Mouse (Mus musculus) limb, embryonic 14.5 days (tissue): Measurements from ENCODE around the gene Dnah8. TPM values are rescaled to one million over a fixed set of nuclear protein-coding genes. Genes with fewer than 3 reads are reported as not detected.

Source experiments
- ATAC-seq: fragments of 200-750 bp; cut with Nextera tagmentation; 2 replicates; pipeline ENCODE4 v1.8.0; 2017; ENCODE audit warnings: low read depth, moderate number of reproducible peaks, moderate TSS enrichment; ENCODE audit not compliant: low FRiP score
- DNase-seq: peaks from one replicate; pipeline ENCODE4 v3.0.0-alpha.2; 2015; ENCODE audit warnings: low spot score
- H3K27ac ChIP-seq: fragments of 300-500 bp; sonication (generic); replicated peaks from 2 replicates; pipeline ENCODE4 v1.5.1; 2014; ENCODE audit warnings: low read depth, mild to moderate bottlenecking, low read length, moderate library complexity, mixed read lengths
- H3K27me3 ChIP-seq: fragments of 300-500 bp; sonication (generic); 2 replicates; pipeline ENCODE4 v1.6.1; 2014; ENCODE audit warnings: low read length, mixed read lengths; ENCODE audit not compliant: control insufficient read depth, insufficient read depth
- H3K36me3 ChIP-seq: fragments of 300-500 bp; sonication (generic); 2 replicates; pipeline ENCODE4 v1.6.1; 2014; ENCODE audit warnings: mild to moderate bottlenecking, low read length, moderate library complexity, mixed read lengths; ENCODE audit not compliant: control insufficient read depth, insufficient read depth
- H3K4me1 ChIP-seq: fragments of 300-500 bp; sonication (generic); 2 replicates; pipeline ENCODE4 v1.6.1; 2014; ENCODE audit warnings: antibody characterized with exemption, low read length, mixed read lengths; ENCODE audit not compliant: control insufficient read depth, insufficient read depth
- H3K4me2 ChIP-seq: fragments of 300-500 bp; sonication (generic); replicated peaks from 2 replicates; pipeline ENCODE4 v1.6.1; 2014; ENCODE audit warnings: low read depth, mild to moderate bottlenecking, low read length, moderate library complexity; ENCODE audit not compliant: severe bottlenecking
- H3K4me3 ChIP-seq: fragments of 300-500 bp; sonication (generic); replicated peaks from 2 replicates; pipeline ENCODE4 v1.5.1; 2014; ENCODE audit warnings: low read length
- H3K9ac ChIP-seq: fragments of 300-500 bp; sonication (generic); 2 replicates; pipeline ENCODE4 v1.6.1; 2014; ENCODE audit warnings: mild to moderate bottlenecking, low read depth, low read length, moderate library complexity; ENCODE audit not compliant: severe bottlenecking
- H3K9me3 ChIP-seq: fragments of 300-500 bp; sonication (generic); 2 replicates; pipeline ENCODE4 v1.6.1; 2016; ENCODE audit warnings: low read length; ENCODE audit not compliant: control insufficient read depth
- POLR2A ChIP-seq: fragments of 200-500 bp; IDR thresholded peaks from 2 replicates; pipeline ENCODE4 v1.8.0; 2012; ENCODE audit warnings: inconsistent platforms, mild to moderate bottlenecking, moderate library complexity, borderline replicate concordance; ENCODE audit not compliant: insufficient read depth, insufficient read length; ENCODE audit errors: extremely low read depth
- WGBS: fragments of 180-500 bp; shearing (Covaris S2); extraction: QIAGEN DNeasy Blood & Tissue Kit; methylation state at CpG from one replicate; pipeline ENCODE4 v1.1.7; 2014; 5-methylcytosine and 5-hydroxymethylcytosine counted together
- polyA plus RNA-seq, 2 experiments: library from polyadenylated mRNA; depleted of rRNA in 1 of 2; stranded (reverse) in 1 of 2; unstranded in 1 of 2; fragments of >200 nt; fragmentation: Nextera tagmentation in 1 of 2; extraction: Ambion mirVana in 1 of 2; gene quantifications; 2 replicates each; pipeline versions ENCODE4 v1.2.1 to v1.2.3; 2012 to 2014

The Dnah8 gene
- polyA plus RNA-seq, 2 experiments: 0.69 to 2.1 TPM

DNA sequence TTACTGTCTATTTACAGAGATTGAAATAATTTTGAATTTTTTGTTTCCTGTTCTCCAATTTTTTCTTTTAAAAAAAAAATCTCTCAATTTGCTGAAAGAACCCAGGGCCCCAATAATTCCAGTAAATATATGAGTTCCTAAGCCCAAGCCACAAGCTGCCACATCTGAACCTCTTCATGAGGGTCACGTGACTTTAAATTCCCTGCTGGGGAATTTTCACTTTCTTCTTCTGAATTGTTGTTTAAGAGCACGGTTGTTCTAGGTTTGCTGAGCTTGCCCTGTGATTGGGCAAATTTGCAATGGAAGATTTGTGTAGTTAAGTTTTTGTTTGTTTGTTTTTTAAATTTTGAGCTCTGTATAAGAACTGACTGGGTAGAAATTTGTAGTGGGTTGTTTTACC lies 67.3 kb downstream of the Dnah8 start:
- DNase-seq (no peak), ATAC-seq (no peak)
- Histone ChIP-seq H3K9ac (no peak overlapping the region), H3K27ac (no peak overlapping the region), H3K27me3 (no peaks in the 10 kb centered on the region), H3K4me2 (no peak overlapping the region), H3K4me1 (no peaks in the 10 kb centered on the region), H3K9me3 (no peaks in the 10 kb centered on the region), H3K4me3 (no peak overlapping the region), H3K36me3 (no peaks in the 10 kb centered on the region)
- no peak for TF ChIP-seq POLR2A
- 41% methylated on average over 2 of the region's 2 CpGs for WGBS

DNA sequence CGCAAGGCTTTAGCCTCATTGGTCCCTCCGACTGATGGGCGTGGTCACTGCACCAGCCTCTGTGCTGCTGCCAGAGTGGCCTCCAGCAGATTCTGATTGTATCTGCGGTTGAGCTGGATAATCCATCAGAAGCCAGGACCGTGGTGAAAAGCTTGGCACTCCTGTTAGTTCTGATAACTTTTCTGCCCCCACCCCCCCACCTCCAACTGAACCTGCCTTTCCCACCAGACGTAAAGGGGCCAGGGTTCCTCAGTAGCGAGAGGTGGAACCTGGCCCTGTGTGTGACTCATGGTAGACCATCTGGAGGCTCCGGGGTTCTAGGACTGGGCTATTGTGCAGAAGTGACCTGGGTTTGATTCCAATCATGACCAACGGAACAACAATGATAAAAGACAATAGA lies 70.1 kb downstream of the Dnah8 start:
- Histone ChIP-seq H3K4me1 (no peaks in the 10 kb centered on the region), H3K36me3 (no peaks in the 10 kb centered on the region), H3K9me3 (no peaks in the 10 kb centered on the region), H3K27ac (no peak overlapping the region), H3K9ac (no peak overlapping the region), H3K27me3 (no peaks in the 10 kb centered on the region), H3K4me3 (no peak overlapping the region), H3K4me2 (no peak overlapping the region)
- WGBS: 82% methylated on average over 9 of the region's 9 CpGs
- no peak for TF ChIP-seq POLR2A
- ATAC-seq (no peak), DNase-seq (no peak)

DNA sequence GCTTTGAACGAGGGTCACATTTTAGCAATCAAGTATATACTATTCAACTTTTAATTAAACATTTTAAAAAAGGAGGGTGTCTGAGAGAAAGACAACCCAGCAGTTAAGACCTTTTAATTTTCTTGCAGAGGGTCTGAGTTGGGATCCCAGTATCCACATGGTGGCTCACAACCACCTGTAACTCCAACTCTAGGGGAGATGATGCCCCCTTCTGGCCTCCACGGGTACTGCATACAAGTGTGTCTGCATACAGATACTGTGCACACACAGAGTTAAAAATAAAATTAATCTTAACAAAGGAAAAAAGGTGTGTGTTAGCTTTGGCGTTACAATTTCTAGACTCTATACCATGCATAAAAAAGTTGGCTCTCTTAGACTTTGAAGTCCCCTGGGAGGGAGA lies 90.6 kb downstream of the Dnah8 start:
- Histone ChIP-seq H3K27ac (no peak overlapping the region), H3K9me3 (no peaks in the 10 kb centered on the region), H3K4me3 (no peak overlapping the region), H3K4me2 (no peak overlapping the region), H3K4me1 (no peaks in the 10 kb centered on the region), H3K27me3 (no peaks in the 10 kb centered on the region), H3K36me3 (no peaks in the 10 kb centered on the region), H3K9ac (no peak overlapping the region)
- no peak for TF ChIP-seq POLR2A
- DNase-seq (no peak), ATAC-seq (no peak)
- 65% methylated on average over 3 of the region's 3 CpGs for WGBS

DNA sequence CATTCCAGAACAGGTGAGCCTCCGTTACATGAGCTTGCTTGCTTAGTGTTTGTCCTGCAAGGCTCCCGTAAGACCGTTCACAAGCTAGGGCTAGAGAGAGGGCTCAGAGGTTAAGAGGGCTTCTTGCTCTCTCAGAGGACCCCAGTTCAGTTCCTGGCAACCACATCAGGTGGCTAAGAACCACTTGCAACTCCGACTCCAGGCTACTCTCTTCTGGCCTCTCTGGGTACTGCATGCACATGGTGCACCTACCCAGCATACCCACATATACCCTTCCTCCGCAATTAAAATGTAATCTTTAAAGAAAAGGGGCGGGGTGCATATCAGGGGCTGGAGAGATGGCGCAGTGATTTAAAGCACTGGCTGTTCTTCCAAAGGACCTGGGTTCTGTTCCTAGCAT lies 94.0 kb downstream of the Dnah8 start:
- Histone ChIP-seq H3K9me3 (no peaks in the 10 kb centered on the region), H3K4me1 (no peaks in the 10 kb centered on the region), H3K27ac (no peak overlapping the region), H3K27me3 (no peaks in the 10 kb centered on the region), H3K9ac (no peak overlapping the region), H3K4me2 (no peak overlapping the region), H3K36me3 (no peaks in the 10 kb centered on the region), H3K4me3 (no peak overlapping the region)
- DNase-seq: no peak
- WGBS: 91% methylated on average over 7 of the region's 7 CpGs
- no peak for TF ChIP-seq POLR2A
- no peak for ATAC-seq

DNA sequence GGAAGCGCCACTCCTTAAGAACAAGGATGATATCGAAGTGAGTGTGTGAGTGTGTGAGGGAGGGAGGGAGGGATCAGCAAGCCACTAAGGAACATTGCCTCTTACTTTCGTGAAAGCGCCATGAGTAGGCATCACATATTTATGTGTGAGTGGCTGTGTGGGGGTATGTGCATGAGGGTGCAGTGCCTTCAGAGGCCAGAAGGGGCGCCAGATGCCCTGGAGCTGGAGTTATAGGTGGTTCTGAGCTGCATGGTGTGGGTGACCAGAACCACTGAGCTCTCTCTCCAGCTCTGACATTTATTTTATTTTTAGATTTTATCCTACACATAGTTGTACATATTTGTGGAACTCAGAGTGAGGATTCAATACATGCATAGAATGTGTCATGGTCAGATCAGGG lies 94.9 kb downstream of the Dnah8 start:
- 82% methylated on average over 5 of the region's 5 CpGs for whole genome bisulfite sequencing
- no peak for ATAC-seq
- no peak overlapping the region for H3K27ac ChIP-seq
- H3K4me1 ChIP-seq: no peaks in the 10 kb centered on the region
- H3K36me3 ChIP-seq: no peaks in the 10 kb centered on the region
- no peak for DNase-seq
- H3K9me3 ChIP-seq: no peaks in the 10 kb centered on the region
- no peak overlapping the region for H3K4me3 ChIP-seq
- no peaks in the 10 kb centered on the region for H3K27me3 ChIP-seq
- no peak for TF ChIP-seq POLR2A
- no peak overlapping the region for H3K4me2 ChIP-seq
- no peak overlapping the region for H3K9ac ChIP-seq

DNA sequence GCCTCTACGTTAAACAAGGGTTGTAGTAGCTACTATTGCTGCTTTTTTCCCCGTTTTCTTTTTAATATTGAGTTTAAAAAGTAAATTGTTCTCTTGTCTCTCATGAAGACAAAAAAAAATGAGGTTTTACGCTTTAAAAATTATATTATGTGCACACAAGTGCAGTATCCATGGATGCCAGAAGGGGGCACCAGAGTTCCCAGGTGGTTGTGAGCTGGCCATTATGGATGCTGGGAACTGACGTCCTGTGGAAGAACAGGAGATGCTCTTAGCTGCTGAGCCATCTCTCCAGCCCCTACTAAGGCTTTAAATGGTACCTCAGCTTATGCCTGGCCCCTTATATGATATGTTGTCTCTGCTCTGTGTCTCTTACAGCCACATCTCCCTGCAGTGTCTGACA lies 103.6 kb downstream of the Dnah8 start:
- no peak overlapping the region for H3K4me3 ChIP-seq
- DNase-seq: no peak
- no peak overlapping the region for H3K9ac ChIP-seq
- H3K27ac ChIP-seq: no peak overlapping the region
- H3K27me3 ChIP-seq: no peaks in the 10 kb centered on the region
- WGBS: 56% methylated on average over 4 of the region's 4 CpGs
- H3K4me1 ChIP-seq: no peaks in the 10 kb centered on the region
- no peak for TF ChIP-seq POLR2A
- H3K9me3 ChIP-seq: no peaks in the 10 kb centered on the region
- H3K4me2 ChIP-seq: no peak overlapping the region
- no peak for ATAC-seq
- H3K36me3 ChIP-seq: no peaks in the 10 kb centered on the region
